Mouse (Mus musculus) heart, adult 2 months (tissue): ENCODE measurements at regions not wholly inside any gene's neighbourhood (a gene's known extent, or its start where the extent isn't known, plus 50 kb on each side); places are given as distances from the start of the nearest gene placed in this dataset.

Source experiments
- DNase-seq, 2 experiments: peaks; one replicate each; pipeline ENCODE4 v3.0.0; 2021
- H3K27ac ChIP-seq: fragments of 200-600 bp; 2 replicates; pipeline ENCODE4 v1.8.1; 2022
- H3K27me3 ChIP-seq: fragments of 200-500 bp; 2 replicates; pipeline ENCODE4 v1.6.1; 2012; ENCODE audit warnings: mild to moderate bottlenecking, low read length, inconsistent platforms, mixed read lengths; ENCODE audit not compliant: control insufficient read depth, insufficient read depth
- H3K36me3 ChIP-seq: fragments of 200-500 bp; 2 replicates; pipeline ENCODE4 v1.6.1; 2012; ENCODE audit warnings: low read length, inconsistent platforms; ENCODE audit not compliant: control insufficient read depth, insufficient read depth
- H3K4me1 ChIP-seq: fragments of 200-500 bp; 2 replicates; pipeline ENCODE4 v1.6.1; 2011; ENCODE audit warnings: low read length; ENCODE audit not compliant: control insufficient read depth, insufficient read depth
- H3K4me3 ChIP-seq: fragments of 200-600 bp; 2 replicates; pipeline ENCODE4 v1.8.1; 2022
- H3K79me2 ChIP-seq: fragments of 200-500 bp; replicated peaks from 2 replicates; pipeline ENCODE4 v1.6.1; 2012; ENCODE audit warnings: mild to moderate bottlenecking, inconsistent platforms, low read length, moderate library complexity, mixed read lengths; ENCODE audit not compliant: control insufficient read depth, insufficient read depth
- H3K9ac ChIP-seq: fragments of 200-500 bp; 2 replicates; pipeline ENCODE4 v1.6.1; 2012; ENCODE audit warnings: low read depth, mild to moderate bottlenecking, control low read depth, inconsistent platforms, low read length, mixed read lengths
- CTCF ChIP-seq: fragments of 200-600 bp; IDR thresholded peaks from 2 replicates; pipeline ENCODE4 v1.8.1; 2022; ENCODE audit warnings: antibody characterized with exemption, mild to moderate bottlenecking, moderate library complexity
- EP300 ChIP-seq: fragments of 200-500 bp; IDR thresholded peaks from 2 replicates; pipeline ENCODE4 v1.6.1; 2011; ENCODE audit warnings: low read depth, low read length, control low read depth; ENCODE audit not compliant: insufficient read depth
- POLR2A ChIP-seq: fragments of 200-500 bp; IDR thresholded peaks from 2 replicates; pipeline ENCODE4 v1.6.1; 2011; ENCODE audit warnings: mild to moderate bottlenecking, low read depth, low read length, control low read depth; ENCODE audit not compliant: insufficient read depth
- WGBS: fragments of 180-500 bp; shearing (Covaris S2); methylation state at CpG from one replicate; pipeline ENCODE4 v1.1.7; 2018; 5-methylcytosine and 5-hydroxymethylcytosine counted together
- intact Hi-C: fragments of 180-260 bp; cut with DNase I; formaldehyde crosslinking; loops from one replicate; pipeline ENCODE4 v1.15.1; 2025

GRCm38 (mm10) chr5:116654486-116655420 is 63.1 kb upstream of the Srrm4 start:
- TF ChIP-seq EP300 (no peak), CTCF (no peak), POLR2A (no peak)
- no peaks in the 10 kb centered on the region for H3K36me3 ChIP-seq
- no peak overlapping the region for H3K4me3 ChIP-seq
- no peaks in the 10 kb centered on the region for H3K27me3 ChIP-seq
- H3K4me1 ChIP-seq: no peaks in the 10 kb centered on the region
- H3K9ac ChIP-seq: no peak overlapping the region
- 79% methylated on average over 17 of the region's 17 CpGs for WGBS
- H3K27ac ChIP-seq: no peak overlapping the region
- DNase-seq: no peak
- no peaks in the 10 kb centered on the region for H3K79me2 ChIP-seq
- intact Hi-C loops: no loop called here
